Mouse (Mus musculus): Measurements from ENCODE around the gene Ppp1ca.

Ppp1ca gene

DNA sequence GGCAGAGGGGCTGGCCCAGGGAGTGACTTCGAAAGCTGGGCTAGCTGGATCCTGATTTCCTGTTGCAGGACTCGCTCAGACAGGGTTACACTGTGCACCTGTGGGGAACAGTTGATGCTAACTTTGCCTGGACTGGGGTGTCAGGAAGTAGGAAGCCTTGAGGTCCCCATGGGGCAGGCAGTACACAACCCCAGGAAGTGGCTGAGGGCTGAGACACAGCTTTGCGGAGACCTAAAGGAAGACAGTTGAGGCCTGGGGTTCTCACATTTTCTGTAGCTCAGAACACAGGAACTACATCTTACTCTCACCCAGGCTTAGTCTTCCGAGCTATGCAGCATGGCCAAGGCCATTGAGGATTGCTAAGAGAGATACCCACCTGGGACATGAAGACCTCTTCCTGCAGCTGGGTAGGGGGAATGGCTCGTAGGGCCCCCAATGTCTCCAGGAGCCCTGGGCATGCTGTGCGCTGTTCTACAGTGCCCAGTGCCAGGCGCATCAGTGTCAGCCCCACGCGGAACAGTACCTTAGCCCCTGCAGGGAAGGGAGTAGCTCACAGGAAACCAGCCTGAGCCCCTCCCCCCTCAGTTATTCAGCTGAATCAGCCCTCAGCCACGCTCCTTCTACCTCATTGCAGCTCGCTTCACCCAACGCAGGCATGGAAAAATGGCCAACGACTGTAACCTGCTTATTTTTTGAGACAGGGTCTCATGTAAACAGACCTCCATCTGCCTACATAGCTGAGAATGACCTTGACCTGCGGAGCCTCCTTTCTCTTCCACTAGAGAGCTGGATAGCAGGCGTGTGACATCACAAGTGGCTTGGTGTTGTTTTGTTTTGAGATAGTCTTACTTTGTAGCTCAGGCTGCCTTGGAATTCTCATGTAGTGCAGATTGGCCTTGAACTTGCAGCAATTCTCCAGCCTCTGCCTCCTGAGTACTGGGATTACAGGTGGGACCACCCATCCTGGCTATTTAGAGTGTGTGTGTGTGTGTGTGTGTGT, 6.6 kb upstream of the Ppp1ca start:
- DNase-seq (ENCODE audit: low spot score), result peak; percentile 85

DNA sequence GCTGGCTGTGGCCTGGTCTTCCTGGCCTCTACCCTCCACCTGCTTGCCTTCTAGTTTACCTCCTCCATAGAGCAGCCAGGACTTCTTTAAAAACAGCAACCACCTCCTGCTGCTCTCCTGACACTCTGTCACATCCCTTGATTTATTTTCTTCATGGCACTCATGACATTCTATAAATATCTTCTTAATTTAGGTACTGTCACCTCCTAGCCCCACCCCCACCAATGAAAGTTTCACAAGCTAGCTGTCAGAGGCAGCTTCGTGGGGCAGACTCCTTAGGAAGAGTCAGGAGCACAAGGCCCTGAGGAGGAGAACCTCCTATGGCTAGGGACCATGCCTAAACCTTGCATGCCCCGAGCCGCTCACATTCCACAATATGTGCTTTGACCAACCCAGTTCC, 4.6 kb upstream of the Ppp1ca start:
- no peak for DNase-seq (ENCODE audit: low spot score)

DNA sequence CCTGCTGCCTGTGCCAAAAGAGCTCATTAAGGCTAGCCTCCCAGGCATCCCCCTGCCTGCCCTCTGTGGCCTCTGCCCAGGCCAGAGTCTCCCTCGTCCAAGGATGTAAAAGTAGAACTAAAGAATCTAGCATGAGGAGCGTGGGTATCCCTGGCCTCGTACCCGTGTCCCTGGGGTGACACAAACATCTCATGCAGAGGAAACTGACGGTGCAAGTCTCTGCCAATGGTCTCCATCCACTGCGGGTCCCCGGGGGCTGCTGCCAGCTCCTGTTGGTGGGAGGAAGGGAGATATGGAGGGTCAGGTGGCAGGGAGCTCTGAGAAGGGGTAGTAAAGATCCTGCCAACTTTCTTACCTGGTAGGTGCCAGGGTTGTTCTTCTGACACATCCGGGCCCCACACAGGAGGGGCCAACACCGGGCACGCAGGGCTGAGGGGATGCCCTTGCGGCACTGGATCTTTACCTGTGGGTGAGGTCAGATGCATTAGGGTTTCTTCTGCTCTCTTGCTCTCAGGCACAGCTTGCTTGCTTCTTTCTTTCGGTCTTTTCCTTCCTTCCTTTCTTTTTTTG, 2.7 kb upstream of the Ppp1ca start:
- DNase-seq (ENCODE audit: low spot score), result peak; percentile 47

DNA sequence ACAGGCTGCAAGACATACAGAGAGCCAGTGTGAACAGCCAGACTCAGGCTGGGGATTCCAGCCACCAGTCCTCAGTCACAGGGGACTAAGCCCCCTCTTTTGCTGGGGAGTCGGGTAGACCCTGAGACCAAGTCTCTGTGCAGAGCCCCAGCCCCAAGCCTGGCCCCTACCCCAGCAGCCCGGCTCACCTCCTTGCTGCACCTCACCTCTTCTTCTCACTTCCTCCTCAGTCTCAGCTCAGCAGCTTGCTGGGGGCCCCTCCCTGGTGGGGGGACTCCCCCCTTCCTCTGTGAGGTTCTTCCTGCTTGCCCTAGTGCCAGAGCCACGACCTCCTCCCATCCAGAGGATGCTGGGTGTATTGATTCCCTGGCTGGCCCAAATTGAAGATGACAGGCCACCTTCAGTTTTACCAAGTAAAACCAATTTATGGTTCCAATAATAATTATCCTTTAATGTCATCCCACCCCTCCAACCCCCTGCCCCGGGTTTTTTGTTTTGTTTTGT, 982 bp upstream of the Ppp1ca start, which contains the start of gene Tbc1d10c:
Gene Tbc1d10c (minus strand): TSS at position 454 of the 504 bp plus-strand sequence.
- peak; percentile 92 for DNase-seq (ENCODE audit: low spot score)

DNA sequence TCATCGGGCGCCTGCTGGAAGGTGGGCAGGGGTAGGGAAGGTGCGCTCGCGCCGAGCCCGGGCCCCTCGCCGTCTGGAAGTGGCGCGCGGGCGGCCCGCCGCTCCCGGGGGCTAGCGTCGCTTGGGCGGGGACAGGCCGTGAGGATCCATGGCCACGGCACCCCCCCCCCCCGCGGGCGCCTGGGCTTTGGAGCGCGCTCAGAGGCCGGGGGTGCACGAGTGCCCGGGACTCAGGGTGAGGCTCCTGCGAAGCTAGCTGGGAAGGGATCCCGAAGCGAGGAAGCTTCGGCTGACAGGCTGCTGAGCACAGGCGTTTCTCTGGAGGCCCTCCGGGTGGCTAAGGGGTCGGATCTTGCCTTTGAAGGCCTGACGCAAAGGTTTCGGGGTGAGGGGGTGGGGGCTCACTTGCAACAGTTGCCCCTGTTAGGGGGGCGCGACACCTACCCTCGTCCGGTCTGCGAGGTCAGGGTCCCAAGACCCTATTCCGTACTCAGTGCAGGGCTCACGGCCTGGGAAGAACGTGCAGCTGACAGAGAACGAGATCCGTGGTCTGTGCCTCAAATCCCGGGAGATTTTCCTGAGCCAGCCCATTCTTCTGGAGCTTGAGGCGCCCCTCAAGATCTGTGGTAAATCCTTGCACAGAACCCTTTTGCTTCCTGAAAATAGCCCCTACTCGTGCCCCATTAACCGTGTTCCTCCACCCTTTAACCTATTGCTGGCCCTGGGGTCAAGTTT, 553 bp downstream of the Ppp1ca start:
- no peak for DNase-seq (ENCODE audit: low spot score)

DNA sequence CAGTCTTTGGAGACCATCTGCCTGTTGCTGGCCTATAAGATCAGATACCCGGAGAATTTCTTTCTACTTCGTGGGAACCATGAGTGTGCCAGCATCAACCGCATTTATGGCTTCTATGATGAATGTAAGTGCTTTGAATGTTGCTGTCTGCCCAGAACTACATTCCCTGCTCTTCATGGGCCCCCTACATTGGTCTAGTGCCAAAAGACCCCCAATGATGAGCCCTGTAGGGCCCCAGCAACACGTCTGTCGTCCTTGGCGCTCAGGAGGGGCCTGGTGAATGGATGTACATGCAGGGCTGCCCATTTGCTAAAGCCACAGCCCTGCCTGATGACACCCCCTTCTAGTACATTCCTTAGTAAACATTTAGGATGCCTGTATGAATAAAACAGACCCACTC, 1.3 kb downstream of the Ppp1ca start:
- no peak for DNase-seq (ENCODE audit: low spot score)

DNA sequence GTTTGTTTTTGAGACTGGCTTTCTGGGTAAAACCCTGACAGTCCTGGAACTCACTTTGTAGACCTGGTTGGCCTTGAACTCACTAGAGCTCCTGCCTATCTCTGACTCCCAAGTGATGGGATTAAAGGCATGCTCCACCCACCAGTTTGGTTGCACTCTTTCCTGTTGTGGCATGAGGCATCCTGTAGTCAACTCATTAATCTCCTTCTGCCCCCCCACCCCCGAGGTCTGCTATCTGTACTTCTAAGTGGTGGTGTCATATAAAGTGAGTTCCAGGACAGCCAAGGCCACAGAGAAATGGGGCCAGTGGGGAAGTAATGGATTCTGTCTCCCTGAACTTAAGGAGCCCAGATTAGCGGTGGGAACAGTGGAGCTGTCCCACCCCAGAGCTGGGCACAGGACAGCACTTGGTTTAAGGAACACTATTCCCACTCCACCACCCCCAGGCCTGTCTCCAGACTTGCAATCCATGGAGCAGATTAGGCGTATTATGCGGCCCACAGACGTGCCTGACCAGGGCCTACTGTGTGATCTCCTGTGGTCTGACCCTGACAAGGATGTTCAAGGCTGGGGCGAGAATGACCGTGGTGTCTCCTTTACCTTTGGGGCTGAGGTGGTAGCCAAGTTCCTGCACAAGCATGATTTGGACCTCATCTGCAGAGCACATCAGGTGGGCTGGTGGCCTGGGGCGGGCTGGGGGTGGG, 2.3 kb downstream of the Ppp1ca start:
- no peak for DNase-seq (ENCODE audit: low spot score)

DNA sequence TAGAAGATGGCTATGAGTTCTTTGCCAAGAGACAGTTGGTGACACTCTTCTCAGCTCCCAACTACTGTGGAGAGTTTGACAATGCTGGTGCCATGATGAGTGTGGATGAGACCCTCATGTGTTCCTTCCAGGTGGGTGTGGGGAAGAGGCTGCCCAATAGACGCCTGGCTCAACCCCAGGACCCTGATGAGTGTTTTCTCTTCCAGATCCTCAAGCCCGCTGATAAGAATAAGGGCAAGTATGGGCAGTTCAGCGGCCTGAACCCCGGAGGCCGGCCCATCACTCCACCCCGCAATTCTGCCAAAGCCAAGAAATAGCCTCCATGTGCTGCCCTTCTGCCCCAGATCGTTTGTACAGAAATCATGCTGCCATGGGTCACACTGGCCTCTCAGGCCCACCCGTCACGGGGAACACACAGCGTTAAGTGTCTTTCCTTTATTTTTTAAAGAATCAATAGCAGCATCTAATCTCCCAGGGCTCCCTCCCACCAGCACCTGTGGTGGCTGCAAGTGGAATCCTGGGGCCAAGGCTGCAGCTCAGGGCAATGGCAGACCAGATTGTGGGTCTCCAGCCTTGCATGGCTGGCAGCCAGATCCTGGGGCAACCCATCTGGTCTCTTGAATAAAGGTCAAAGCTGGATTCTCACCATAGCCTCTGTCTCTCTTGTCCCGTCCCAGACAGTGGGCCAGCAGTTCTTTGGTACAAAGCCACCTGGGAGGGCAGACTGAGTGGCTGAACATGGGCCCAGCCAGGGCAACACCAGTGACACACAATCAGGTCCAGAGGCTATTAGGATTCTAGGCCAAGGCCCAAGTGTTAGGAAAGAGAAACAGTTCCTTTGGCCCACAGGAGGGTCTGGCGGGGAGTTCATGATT, 3.1 kb downstream of the Ppp1ca start:
- DNase-seq (ENCODE audit: low spot score), result no peak

DNA sequence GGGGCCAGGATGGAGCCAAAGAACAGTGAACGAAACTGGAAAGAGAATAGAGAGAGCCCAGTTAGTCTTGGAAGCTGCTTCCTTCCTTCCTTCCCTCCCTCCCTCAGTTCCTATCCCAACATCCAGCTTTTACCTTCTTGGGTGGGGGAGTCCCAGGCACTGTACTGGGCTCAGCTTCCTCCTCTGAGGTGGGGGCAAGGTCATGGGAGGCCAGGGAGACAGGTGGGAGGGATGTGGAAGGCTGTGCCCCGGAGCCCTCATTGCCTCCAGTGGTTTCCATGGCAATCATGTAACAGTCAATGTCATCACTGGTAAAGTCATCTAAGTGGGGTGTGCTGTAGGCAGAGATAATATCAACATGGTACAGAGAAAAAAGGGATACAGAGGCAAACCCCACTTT, 4.2 kb downstream of the Ppp1ca start:
- no peak for DNase-seq (ENCODE audit: low spot score)

DNA sequence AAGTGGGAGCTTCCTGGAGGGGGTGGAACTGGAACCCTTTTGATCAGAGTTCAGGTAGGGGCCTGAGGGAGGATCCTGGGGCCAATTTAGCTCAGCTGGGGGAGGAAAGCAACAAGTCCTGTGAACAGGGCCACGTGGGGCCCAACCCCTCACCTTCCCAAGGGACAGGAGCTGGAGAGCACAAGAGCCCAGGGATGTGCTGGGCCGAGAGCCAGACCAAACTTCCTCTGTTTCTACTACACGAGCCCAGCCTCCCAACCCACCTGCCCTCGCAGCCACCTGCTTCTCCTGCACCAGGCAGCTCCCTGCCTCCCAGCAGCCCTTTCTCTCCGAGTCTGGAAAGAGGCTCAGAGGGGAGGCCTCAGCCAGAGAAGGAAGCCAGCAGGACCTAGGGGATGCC, 4.7 kb downstream of the Ppp1ca start:
- DNase-seq (ENCODE audit: low spot score), result no peak

DNA sequence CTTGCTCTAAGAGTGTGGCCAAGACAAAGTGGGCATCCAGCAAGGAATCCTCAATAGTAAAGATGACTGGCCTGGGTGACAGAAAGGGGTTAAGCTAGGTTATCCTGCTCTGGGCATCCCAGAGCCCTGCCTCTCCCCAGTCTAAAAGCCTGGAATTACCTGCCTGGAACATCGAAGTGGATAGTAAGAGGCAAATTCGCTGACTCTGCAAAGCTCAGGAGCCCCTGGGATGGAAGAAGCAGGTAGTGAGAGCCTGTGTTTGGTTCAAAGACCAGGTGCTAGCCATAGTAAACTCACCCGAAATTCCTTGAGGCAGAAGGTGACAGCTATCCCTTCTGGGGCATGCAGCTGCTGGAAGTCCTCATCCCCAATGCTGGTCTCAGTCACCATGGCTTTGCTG, 5.3 kb downstream of the Ppp1ca start:
- DNase-seq (ENCODE audit: low spot score), result no peak

DNA sequence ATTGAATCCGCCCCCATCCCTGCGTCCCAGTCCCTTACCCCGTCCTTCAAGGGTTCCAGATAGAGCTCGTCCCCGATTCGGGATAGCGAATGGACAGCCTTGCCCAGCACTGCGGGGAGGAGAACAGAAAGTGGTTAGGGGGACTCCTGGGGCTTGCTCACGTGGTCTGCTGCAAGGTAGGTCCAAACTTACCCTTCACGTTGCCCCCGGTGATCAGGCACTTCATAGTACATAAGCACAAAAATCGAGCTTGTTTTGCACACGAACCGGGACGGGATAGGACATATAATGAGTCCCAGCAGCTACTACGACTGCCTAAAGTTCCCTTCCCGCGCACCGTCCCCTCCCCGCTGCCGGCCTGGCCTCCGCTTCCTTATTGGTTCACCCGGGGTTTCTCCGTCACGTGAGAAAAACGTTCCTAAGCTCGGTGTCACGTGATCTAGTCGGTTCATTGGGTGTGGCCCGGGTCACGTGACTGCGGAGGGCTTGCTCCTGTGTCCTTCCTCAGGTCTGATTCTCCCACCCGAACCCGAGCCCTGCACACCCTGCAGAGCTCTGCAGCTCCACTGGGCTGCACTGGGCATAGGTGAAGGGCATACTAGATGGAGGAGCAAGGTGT, 9.5 kb downstream of the Ppp1ca start, which contains the start of gene Rad9a:
Gene Rad9a (minus strand): TSS at position 372 of the 619 bp plus-strand sequence.
- DNase-seq (ENCODE audit: low spot score), result peak; percentile 90

DNA sequence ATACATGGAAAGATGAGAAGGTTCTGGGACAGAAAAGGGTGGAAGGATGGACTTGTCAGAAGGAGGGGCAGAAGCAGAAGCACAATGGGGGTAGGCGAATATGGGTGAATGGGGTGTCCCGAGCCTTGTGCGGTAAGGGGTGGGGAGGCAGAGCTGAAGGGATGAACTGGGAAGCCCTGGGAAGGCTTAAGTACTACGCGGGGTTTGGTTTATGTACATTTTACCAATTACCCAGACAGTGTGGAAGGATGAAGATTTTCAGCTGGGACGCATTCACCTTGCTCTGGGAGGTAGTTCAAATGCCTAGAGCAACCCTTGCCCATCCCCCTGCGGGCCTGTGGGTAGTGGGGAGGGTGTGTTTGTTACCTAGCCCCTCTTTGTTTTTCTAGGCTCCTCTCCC, 10.3 kb downstream of the Ppp1ca start:
- DNase-seq (ENCODE audit: low spot score), result no peak

DNA sequence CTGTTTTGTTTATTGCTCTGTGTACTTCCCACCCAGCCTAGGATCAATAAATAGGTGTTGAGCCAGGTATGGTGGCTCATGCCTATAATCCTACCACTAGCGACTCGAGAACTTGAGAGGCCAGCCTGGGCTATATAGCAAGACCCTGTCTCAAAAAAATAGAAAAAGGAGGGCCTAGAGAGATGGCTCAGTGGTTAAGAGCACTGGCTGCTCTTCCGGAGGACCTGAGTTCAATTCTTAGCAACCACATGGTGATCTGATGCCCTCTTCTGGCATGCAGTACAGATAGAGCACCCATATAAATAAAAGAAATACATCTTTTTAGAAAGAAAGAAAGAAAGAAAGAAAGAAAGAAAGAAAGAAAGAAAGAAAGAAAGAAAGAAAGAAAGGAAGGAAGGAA, 11.3 kb downstream of the Ppp1ca start:
- DNase-seq (ENCODE audit: low spot score), result peak; percentile 50

DNA sequence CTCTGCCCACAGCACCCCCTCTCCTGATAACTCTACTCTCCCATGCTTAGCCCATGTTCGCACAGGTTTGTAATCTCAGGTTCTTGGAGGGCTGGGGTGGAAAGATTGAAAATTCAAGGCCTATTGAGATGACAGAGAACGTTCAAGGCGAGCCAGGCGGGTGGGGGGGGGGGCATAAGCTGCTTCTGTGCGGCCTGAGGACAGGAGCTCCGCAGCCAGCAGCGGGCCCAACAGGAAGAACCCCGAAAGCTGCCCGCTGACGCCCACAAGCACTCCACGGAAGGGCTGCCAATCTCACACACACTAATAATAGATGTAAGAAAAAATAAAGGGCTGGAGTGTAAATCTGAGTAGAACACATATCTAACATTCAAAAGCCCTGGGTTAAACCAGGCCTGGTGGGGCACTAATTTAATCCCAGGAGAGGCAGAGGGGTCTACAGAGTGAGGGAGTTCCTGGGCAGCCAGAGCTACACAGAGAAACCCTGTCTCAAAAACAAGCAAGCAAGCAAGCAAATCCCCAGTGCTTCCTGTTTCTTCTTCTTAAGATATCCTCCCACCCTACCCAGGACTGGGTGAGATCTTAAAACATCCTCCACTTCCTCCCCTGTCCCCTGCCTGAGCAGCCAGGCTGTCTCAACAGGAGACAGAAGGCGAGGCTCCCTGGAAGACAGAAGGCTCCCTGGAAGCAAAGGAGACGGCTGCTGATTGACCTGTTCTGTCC, 11.9 kb downstream of the Ppp1ca start:
- peak; percentile 64 for DNase-seq (ENCODE audit: low spot score)

DNA sequence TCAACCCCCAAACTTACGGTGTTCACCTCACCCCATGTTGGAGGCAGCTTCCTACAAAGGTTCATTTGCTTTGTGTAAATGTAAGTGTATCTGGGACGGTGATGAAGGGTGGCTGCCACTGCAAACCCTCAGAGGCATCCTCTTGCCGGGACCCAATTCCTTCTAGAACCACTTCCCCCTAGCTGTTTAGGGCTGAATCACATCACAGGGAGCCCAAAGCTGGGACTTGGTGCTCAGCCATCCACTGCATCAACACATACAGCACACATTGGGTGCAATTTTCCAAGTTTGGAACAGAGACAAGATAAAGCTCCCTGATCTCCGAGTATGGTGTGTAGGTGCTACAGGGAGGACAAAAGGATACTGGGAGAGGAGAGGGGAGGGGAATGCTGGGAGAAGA, 13.0 kb downstream of the Ppp1ca start:
- DNase-seq (ENCODE audit: low spot score), result peak; percentile 35

DNA sequence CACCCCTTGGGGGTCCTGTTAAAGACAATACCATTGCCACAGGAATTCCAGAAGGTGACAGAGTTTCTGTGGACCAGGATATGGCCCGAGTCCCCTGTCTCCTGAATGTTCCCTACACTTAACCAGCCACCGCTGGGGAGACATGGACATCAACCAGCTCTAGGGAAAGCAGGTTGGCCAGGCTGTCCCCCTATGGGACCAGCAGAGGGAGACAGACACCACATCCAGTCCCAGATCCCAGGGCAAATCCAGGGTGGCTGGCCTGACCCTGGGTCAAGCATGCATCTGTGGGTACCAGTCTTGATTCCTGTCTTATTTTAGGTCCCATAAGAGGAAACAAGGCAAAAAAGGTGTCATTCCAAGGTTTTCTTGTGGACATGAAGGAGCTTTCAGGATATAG, 15.1 kb downstream of the Ppp1ca start:
- peak; percentile 59 for DNase-seq (ENCODE audit: low spot score)

DNA sequence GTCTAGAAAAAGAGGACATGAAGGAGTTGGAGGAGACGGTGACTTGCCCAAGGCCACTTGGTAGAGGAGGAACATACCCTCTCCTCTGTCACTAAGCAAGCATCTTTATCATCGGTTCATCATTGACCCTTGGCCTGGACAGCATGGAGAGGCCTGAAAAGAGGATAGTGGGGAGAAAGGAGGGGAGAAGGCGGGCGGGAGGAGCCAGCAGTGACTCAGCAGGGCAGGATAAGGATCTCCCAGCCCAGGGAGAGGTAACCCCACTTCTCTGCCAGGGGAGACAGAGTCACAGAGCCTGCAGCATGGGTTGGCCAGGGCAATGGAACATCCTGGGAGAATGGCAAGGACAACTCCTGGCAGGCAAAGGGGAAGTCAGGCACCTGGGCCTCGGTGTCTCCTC, 16.7 kb downstream of the Ppp1ca start:
- DNase-seq (ENCODE audit: low spot score), result no peak

DNA sequence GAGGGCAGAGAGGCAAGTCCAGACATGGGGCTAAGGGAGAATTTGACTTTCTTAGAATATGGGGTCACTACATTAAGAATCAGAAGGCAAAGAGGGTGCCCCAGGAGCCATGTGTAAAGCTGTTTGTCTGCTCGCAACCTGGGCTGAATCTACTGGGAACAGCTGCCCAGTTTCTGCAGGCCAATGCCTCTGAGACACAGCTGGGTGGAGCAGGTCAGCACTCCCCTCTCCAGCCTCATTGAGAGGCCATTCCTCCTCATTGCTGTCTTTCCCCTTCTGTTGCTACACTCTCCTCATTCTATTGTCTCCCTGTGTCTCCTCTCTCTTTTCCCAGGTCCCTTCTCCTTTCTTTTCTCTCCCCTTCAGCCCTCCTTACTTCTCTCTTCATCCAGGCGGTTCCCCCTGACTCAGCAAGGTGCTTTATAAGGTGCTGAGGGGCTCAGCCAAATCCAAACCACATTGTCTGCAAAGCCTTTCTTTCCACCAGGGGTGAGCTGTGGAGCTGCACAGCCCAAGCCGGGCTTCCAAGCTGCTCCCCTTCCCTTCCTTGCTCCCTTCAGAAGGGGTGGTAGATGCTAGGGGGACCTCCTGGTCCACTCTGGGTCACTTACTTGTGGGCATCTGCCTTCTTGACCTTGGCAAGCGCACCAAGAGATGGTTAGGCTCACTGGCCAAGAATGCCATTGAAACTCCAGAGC, 20.2 kb downstream of the Ppp1ca start:
- no peak for DNase-seq (ENCODE audit: low spot score)

All from T-cell, adult 2 months (primary cell).